Mouse (Mus musculus) c-Kit-positive CD71-positive TER-119-negative erythroid progenitor cells, embryonic 14.5 days (primary cell): ENCODE results near the gene Wnt2.

Experiments
- DNase-seq: peaks from one replicate; pipeline ENCODE4 v3.0.0-alpha.2; 2013; ENCODE audit warnings: low read depth

Wnt2 gene

DNA sequence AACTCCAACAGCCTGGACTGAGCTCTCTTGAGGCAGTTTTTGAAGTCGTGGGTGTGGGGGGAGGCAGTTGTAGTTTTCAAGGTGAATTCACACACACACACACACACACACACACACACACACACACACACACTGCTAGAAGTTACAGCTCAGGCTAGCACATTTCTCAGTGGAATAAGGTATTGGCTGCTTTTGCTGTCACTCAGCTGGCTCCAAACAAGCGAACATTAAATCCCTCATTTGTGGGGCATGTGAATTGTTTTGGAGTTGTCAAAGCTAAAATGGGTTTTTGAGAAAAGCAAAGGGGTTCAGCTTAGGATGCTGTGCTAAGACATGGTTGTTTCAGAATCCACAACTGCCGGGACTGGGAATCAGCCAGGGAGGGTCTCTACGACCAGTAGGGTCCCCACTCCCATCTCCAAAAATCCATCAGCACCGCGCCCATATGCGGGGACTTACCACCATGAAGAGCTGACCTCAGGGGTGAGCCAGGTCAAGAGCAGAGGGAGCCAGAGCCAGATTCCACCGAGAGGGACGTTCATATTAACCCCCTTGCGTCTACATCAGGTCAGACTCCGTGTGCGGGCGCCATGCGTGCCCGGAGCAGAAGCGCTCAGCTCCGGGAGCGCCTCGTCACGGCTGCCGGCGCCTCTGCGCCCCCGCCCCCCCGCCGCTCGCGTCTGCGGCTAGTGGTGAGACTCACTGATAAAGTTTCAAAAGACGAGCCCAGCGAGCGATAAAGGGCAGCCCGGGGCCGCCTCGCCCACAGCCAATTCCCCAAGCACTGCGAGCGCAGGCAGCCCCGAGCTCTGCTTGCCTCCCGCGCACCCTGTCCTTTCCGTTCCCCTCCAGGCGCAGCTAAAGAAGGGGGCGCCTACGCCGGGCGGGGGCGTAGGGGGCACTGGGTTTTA is at the start of gene Wnt2:
Wnt2 (minus strand) TSS at position 840 of the 911 bp plus-strand sequence.
- peak; percentile 20 for DNase-seq

DNA sequence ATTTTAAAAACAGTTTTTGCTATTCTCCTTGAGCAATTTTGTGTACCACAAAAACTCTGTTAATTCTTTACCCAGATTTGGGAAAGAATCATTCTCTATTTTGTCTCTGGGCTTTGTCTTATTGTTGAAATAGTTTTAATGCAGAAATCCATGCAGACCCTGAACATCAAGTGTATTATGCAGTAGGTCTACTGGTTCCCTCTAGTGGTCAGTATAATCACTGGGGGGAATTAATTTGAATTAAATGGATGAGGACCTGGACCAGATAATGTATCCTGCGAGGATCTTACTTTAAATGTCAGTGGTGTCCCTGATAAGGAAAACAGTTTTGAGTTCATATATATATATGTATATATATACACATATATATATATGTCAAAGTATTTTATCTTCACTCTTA is 48.2 kb upstream of the Wnt2 start:
- DNase-seq = peak; percentile 6

DNA sequence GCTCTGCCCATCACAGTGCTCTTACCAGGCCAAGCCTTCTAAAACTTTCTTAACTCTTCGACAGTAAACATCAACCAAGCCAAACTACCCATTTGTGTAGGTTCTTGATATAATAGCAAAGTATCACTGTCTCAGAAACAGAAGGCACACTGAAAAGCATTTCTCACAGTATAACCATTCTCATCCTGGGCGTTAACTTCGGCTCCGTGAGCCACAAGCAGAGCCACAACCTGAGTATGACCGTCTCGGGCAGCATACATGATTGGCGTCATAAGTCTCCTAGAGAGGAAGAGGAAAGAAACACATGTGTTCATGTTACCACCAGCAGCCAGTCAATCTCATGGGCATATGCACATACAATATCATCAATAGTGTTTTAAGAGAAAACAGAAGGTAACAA is 46.6 kb upstream of the Wnt2 start:
- DNase-seq = no peak

- no peak for DNase-seq
Measured at GRCm38 (mm10) chr6:18076577-18076976, 46.2 kb upstream of the Wnt2 start.

DNA sequence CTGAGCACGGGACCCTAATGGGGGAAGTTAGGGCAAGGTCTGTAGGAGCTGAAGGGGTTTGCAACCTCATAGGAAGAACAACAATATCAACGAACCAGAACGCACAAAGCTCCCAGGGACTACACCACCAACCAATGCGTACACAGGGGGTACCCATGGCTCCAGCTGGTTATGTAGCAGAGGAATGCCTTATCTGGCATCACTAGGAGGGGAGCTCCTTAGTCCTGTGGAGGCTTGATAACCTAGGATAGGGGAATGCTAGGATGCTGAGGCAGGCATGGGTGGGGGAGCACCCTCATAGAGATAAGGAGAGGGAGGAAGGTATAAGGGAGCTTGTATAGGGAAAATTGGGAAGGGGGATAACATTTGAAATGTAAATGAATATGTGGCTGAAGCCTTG is 27.5 kb upstream of the Wnt2 start:
- DNase-seq = no peak

DNA sequence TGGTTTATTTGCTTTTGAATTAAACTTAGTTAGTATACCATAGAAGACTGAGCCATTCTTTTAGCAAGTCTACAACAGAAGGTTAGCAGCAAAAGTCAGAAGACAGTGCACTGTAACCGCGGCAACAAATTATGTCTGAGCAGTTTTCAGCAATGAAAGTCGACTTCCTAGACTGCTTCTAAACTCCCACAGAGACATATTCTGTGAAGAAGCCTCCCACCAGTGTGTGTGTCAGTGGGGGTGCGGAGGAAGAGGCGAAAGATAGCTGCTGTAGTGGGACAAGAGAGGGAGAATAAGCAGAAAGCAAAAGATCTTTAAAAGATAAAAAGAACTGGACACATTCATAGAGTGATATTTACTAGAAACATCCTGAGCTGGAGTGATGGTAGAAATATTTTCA is 21.3 kb upstream of the Wnt2 start:
- no peak for DNase-seq

DNA sequence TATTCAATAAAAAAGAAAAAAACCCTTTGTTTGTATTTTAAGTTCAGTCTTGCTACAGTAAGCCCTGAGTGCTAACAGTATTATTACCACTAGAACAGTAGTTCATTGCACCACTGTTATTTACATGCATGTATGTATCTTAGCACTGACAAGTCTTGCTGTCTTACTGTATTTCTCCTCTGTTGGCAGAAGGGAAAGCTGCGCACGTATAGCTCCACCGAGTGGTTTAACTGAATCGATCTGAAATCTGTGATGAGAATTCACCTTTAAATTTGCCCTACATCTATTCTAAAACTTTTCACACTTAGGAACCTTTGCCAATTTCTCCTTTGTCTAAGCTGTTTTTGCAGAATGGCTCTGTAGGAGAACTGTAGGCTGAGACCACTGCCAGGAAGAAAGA is 13.9 kb upstream of the Wnt2 start:
- no peak for DNase-seq

- DNase-seq = no peak
Measured at GRCm38 (mm10) chr6:18043172-18043571, 12.8 kb upstream of the Wnt2 start.

DNA sequence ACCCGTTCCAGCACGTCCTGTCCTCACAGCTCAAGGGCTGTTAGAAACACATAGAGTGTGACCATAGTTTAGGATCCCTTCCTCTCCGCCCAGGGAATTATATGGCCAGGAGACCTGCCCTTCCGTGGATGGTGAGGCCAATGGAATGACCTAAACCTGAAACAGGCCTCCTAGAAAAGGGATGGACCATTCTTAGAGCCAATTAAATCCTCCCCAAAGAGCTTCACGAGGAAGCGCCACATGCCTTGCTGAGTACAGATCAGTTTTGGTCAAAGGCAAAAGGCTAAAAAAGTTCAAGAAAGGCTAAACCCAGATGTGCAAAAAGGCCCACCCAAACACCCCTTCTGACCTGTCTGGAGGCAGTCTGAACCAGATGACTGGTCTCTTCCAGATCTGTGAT is 1.9 kb upstream of the Wnt2 start:
- DNase-seq = no peak

GRCm38 (mm10) chr6:18031509-18032010 is 1.2 kb upstream of the Wnt2 start:
- DNase-seq = no peak

DNA sequence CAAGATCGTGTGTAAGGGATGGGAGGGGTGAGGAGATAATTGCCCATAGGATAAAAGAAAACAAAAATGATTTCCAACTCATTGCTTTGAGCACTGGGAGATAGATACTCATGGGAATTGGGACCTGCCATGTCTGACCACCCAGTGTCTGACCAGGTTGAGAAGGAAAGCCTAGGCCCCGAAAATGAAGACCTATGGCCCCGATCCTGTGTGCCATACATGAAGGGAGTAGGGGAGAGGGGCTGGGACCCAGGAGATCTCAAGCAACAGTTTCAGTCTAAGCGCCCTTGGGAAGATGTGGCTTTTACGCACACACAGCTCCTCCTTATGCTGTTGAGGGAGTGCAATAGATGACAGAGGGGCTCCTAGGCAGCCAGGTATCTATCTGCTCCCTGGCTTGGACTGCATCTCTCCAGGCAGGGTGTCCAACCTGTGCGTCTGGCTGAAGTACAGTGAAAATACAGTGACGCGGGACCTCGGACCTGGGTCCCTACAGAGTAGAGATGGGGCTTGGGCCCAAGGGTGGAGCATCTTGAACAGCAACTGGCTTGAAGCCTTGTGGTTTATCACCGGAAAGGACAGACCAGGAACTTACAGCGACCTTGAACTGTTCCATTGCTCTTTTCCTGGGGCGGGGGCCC is 603 bp upstream of the Wnt2 start:
- DNase-seq = no peak

GRCm38 (mm10) chr6:18024133-18024794 is 6.1 kb downstream of the Wnt2 start:
- no peak for DNase-seq

GRCm38 (mm10) chr6:18013346-18013745 is 17.0 kb downstream of the Wnt2 start:
- no peak for DNase-seq

DNA sequence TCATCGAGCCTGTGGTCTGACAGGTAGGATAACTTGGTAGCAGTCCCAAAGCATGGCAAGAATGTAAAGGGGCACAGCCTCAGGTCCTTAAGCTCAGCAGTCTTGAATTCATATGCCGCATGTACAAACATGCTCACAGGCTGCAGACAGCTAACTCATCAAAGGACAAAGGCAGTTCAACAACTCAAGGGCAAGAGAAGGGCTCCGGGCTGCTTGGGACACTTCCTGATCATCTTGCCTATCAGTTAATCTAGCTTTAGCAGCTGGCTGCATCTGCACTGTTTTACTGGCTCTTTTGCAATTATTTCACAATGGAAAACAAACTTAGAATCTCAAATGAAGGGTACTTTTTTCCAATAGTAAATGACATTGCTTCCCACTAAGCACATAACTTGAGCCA is 23.0 kb downstream of the Wnt2 start:
- DNase-seq = no peak

DNA sequence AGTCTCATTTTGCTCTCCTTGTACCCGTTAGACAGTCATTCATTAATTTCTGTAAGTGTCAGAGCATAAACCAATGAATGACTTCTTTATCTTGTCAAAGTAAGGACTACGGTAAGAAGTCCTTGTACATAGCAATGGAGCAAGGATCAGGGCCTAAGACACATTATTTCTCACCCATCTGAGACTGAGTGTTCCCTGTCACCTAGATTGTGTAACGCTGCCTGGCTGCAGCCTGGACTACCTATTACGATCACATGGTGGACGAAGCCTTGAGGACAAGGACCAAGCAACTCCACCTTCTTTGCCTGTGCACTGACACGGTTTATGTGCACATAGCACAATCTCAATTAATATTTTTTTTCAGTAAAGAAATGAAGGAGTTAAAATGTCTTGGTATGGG is 28.3 kb downstream of the Wnt2 start:
- no peak for DNase-seq

- DNase-seq = no peak
Measured at GRCm38 (mm10) chr6:17998497-17998896, 31.9 kb downstream of the Wnt2 start.

DNA sequence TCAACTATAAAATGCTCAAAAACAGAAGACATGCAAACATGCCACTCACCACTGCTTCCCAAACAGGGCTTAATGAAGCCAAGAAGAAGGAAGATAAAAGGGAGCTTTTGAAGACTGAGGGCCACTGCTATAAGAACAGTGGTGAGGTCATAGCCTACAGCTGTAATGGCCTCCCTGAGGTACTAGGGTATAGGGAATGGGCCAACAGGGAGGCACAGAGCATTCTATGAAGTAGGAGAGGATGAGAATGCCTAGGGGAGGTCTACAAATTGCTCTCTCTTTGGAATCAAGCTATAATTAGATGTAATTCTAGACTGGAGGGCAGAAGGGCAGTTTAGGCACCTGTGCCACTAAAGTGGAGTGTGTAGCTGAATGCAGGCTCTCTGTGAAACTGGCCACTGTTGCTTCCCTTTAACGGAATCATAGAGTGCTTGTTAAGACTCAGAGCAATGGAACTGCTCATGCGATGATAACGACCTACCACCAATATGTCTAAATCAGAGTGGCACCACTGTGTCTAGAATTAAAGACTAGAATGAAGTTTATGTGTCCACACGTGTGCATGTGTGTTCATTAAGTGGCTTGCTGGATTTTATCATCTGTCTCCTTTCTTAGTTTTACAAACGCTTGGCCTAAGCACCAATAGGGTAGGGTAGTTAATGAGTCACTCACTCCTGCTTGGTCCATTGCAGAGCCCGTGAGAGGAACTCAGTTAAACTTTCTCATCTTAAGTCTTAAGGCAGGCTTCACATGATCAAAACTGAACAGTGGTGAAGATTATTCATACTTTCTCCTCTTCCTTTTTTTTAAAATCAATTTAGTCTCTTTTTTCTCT is 35.2 kb downstream of the Wnt2 start:
- no peak for DNase-seq

DNA sequence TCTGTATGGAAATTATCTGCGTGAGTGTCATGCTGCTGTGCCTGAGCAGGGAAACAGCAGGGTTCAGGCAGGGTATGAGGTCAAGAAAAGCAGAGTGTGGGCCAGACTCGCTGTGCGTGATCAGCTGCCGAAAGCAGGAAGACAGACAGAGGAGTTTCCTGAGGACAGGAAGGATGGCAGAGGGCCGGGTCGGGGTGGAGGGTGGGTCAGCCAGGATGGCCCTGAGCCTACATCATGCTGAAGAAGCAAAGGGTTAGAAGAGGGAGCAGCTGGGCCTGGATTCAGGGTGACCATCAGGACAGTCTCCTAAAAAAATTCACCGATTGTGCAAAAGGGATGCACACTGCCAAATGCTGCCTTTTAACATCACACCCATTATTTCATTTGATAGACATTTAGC is 38.8 kb downstream of the Wnt2 start:
- DNase-seq = no peak

DNA sequence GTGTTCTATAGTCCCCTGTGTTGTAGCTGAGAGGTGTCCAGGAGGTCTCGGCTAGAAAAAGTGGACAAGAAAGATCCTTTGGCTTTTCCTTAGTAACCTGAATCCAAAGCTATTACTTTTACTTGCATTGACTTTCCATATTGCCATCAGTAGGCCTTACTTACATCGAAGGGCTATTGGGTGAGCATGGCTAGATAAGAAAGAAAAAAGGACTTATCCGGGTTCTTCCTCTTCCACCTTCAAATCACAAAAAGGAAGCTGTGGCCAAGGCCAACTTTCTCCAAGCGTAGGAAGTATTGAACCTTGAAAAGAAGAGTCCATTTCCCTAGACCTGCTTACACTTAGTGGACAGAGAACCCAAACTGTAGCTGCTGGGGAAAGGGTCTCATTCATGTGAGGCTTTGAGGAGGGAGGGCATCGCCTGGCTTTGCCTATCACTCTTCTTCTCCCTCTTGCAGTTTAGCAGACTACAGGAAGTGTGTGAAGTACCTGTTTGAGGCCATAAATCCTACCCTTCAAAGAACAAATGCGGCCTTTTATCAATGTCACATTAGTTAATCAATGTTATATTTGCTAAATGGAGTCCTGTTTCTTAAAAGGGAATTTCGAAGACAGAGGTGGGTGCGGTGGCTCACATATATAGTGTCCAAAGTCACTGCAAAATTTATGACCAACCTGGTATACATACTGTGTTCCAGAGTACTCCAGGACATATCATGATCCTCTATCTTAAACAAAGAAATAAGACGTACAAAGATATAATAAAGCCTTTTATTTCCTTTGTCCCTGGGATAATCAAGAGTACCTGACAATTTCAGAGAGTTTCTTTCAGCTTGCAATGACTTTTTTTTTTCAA is 40.0 kb downstream of the Wnt2 start:
- no peak for DNase-seq

- no peak for DNase-seq
Measured at GRCm38 (mm10) chr6:17979361-17979760, 51.0 kb downstream of the Wnt2 start.

DNA sequence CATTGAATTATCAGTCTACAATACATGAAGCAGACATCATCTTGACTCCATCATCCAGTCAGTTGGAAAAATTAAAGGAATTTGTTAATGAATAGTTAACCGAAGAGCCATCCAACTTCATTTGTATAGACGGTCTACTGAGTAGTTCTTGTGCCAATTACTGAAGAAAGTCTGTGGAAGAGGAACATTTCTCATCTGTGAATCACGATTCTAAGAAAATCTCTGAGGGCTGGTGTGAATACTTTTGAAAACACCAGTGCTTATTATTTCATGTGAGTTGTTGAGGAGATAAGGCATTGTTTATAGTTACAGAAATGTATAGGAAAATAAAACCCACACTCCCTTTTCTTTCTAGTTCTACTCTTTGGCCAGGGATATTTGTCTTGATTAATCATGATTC is 51.5 kb downstream of the Wnt2 start:
- no peak for DNase-seq
